Mouse (Mus musculus): ENCODE measurements around the gene Mxd4. TPM values are rescaled to one million over a fixed set of nuclear protein-coding genes. Genes with fewer than 3 reads are reported as not detected.
A peak's percentile ranks its signal among the peaks of the same experiment; 100 is the strongest.

The Mxd4 gene
- polyA plus RNA-seq, 1 experiment from 2014 or later = 31.0 TPM

DNA sequence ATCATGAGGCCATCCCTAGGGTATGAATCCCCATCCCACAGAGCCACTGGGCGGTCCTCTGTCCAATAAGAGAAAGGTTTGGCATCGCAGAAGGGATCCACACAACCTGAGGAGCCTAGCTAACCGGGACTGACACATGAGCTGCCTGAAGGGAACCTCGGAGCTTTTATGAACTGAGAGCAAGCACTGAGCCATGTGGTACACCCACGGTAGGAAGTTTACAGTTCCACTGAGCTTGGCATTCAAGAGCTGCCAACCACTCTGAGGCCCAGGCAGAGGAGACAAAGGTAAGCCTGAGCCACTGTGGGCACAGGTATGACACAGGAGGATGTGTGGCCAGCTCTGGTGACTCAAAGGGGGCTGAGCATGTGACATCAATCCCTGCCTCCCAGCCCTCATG lies 37.0 kb upstream of the Mxd4 start:
- WGBS = 92% methylated on average over 5 of the region's 5 CpGs
- no peak overlapping the region for H3K9ac ChIP-seq (ENCODE audit: low read depth, low read length)
- no peaks in the 10 kb centered on the region for H3K4me1 ChIP-seq (ENCODE audit: control insufficient read depth, insufficient read depth, low read depth, low read length)
- H3K36me3 ChIP-seq (ENCODE audit: control insufficient read depth, insufficient read depth, low read length) = no peaks in the 10 kb centered on the region
- no peak overlapping the region for H3K4me3 ChIP-seq (ENCODE audit: low read length)
- no peak overlapping the region for H3K27ac ChIP-seq (ENCODE audit: low read depth, low read length)
- no peaks in the 10 kb centered on the region for H3K27me3 ChIP-seq (replicated peaks; ENCODE audit: control insufficient read depth, insufficient read depth, low read length)
- no peak overlapping the region for H3K4me2 ChIP-seq (ENCODE audit: low read length)
- ATAC-seq = no peak
- H3K9me3 ChIP-seq (ENCODE audit: control insufficient read depth, low read length) = no peaks in the 10 kb centered on the region

DNA sequence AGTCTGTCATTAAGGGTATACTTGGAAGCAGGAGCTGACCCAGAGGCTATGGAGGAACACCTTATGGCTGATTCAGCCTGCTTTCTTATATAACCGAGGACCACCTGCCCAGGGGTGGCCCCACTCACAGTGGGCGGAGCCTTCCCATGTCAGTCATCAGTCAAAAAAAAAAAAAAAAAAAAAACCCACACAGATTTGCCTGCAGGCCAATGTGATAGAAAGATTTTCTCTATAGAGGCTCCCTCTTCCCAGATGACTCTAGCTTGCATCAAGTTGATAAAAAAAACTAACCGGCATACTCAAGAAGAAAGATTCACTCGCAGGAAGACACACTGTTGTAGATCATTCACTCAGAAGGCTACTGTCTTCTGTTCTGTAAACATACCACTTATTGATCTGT lies 32.5 kb upstream of the Mxd4 start:
- no peak overlapping the region for H3K4me3 ChIP-seq (ENCODE audit: low read length)
- whole genome bisulfite sequencing = 81% methylated on average over 4 of the region's 4 CpGs

DNA sequence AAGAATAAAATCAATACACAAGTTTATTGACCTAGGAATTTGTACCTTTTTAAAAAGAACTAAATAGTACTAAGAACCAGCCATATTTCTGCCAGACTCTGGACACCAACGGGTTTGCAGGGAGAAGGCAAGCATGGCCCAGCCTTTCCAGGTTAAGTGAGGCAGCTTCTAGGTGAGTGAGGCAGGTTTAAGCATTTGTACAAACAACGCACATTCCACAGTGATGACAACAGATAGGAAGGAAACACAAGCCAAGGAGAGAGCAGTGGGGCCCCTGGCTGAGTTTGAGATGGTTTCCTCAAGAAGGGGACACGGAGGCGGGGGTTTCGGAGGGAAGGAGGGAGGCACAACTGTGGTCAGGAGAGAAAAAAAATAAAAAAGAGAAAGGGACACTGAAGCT lies 31.2 kb upstream of the Mxd4 start:
- WGBS = 85% methylated on average over 5 of the region's 5 CpGs
- H3K27ac ChIP-seq (ENCODE audit: low read depth, low read length) = no peak overlapping the region
- H3K4me2 ChIP-seq (ENCODE audit: low read length) = no peak overlapping the region
- no peaks in the 10 kb centered on the region for H3K9me3 ChIP-seq (ENCODE audit: control insufficient read depth, low read length)
- no peak overlapping the region for H3K4me3 ChIP-seq (ENCODE audit: low read length)
- no peak for ATAC-seq
- H3K27me3 ChIP-seq (replicated peaks; ENCODE audit: control insufficient read depth, insufficient read depth, low read length) = no peaks in the 10 kb centered on the region
- H3K4me1 ChIP-seq (ENCODE audit: control insufficient read depth, insufficient read depth, low read depth, low read length) = no peaks in the 10 kb centered on the region
- no peak overlapping the region for H3K9ac ChIP-seq (ENCODE audit: low read depth, low read length)
- no peaks in the 10 kb centered on the region for H3K36me3 ChIP-seq (ENCODE audit: control insufficient read depth, insufficient read depth, low read length)

More for the DNA sequence above, 32.5 kb upstream of the Mxd4 start:
- no peak overlapping the region for H3K27ac ChIP-seq (ENCODE audit: low read depth, low read length)
- H3K27me3 ChIP-seq (replicated peaks; ENCODE audit: control insufficient read depth, insufficient read depth, low read length) = no peaks in the 10 kb centered on the region
- no peaks in the 10 kb centered on the region for H3K4me1 ChIP-seq (ENCODE audit: control insufficient read depth, insufficient read depth, low read depth, low read length)
- H3K4me2 ChIP-seq (ENCODE audit: low read length) = no peak overlapping the region
- no peak overlapping the region for H3K9ac ChIP-seq (ENCODE audit: low read depth, low read length)
- H3K9me3 ChIP-seq (ENCODE audit: control insufficient read depth, low read length) = no peaks in the 10 kb centered on the region
- H3K36me3 ChIP-seq (ENCODE audit: control insufficient read depth, insufficient read depth, low read length) = no peaks in the 10 kb centered on the region
- ATAC-seq = no peak

DNA sequence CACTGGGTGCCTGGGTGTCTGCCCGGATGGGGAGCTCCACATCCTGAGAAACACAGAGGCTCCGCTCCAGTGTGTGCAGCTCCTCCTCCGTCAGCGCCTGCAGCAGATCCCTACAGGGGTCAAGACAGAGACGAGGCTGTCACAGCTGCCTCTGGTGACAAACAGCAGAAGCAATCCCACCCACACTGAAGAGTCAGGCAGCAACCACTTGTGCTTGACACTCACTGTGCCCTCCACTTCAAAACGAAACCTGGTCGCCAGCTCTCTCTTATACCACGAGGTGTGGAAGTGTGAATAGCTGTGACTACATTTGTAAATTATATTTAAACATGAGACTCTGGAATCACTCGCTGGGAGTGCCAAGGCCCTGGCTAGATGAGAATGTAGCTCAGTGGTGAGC lies 30.2 kb upstream of the Mxd4 start:
- Histone ChIP-seq H3K27me3 (replicated peaks; ENCODE audit: control insufficient read depth, insufficient read depth, low read length) (no peaks in the 10 kb centered on the region), H3K36me3 (ENCODE audit: control insufficient read depth, insufficient read depth, low read length) (no peaks in the 10 kb centered on the region), H3K4me1 (ENCODE audit: control insufficient read depth, insufficient read depth, low read depth, low read length) (no peaks in the 10 kb centered on the region), H3K9me3 (ENCODE audit: control insufficient read depth, low read length) (no peaks in the 10 kb centered on the region), H3K4me3 (ENCODE audit: low read length) (no peak overlapping the region), H3K27ac (ENCODE audit: low read depth, low read length) (no peak overlapping the region), H3K9ac (ENCODE audit: low read depth, low read length) (no peak overlapping the region), H3K4me2 (ENCODE audit: low read length) (no peak overlapping the region)
- WGBS = 63% methylated on average over 9 of the region's 9 CpGs
- ATAC-seq = no peak

DNA sequence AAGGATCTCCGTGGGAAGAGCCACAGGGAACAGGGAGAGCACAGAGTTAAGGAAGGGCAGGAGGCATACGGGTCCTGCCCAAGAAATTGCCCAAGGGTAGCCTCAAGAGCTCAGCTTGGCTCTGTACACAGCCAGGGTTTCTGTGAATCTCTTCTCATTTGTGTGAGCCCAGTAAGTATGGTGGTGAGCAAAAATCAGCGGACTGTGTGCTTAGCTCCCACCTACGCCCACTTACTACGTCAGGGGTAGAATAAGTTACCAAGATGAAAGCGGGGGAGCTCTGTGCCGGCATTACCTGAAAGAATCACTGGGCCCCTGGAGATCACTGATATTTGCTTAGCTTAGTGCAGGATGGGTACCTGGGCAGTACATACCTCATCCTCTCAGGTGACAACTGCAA lies 28.5 kb upstream of the Mxd4 start:
- no peak overlapping the region for H3K9ac ChIP-seq (ENCODE audit: low read depth, low read length)
- no peak overlapping the region for H3K27ac ChIP-seq (ENCODE audit: low read depth, low read length)
- no peaks in the 10 kb centered on the region for H3K36me3 ChIP-seq (ENCODE audit: control insufficient read depth, insufficient read depth, low read length)
- H3K4me1 ChIP-seq (ENCODE audit: control insufficient read depth, insufficient read depth, low read depth, low read length) = no peaks in the 10 kb centered on the region
- H3K4me2 ChIP-seq (ENCODE audit: low read length) = no peak overlapping the region
- H3K9me3 ChIP-seq (ENCODE audit: control insufficient read depth, low read length) = no peaks in the 10 kb centered on the region
- 83% methylated on average over 7 of the region's 7 CpGs for WGBS
- no peaks in the 10 kb centered on the region for H3K27me3 ChIP-seq (replicated peaks; ENCODE audit: control insufficient read depth, insufficient read depth, low read length)
- no peak overlapping the region for H3K4me3 ChIP-seq (ENCODE audit: low read length)
- ATAC-seq = no peak

DNA sequence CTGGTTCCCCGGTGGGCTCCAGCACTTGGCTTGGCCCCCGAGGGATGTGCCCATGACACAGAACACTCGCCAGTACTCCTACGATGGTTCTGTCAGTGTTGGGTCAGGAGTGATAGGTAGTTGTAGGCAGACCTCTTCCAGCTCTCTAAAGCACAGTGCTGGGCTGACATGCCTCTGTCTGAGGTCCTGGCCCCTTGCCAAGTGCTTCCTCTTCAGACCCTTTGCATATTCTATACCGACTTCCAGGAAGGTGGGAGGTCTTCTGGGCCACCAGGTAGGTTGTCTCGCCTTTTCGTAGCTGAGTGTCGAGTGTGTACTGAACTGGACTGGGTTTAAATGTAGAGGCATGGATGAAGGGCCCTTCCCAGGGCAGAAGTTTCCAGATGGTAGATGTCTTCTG lies 26.1 kb upstream of the Mxd4 start:
- WGBS = 76% methylated on average over 8 of the region's 8 CpGs
- H3K4me2 ChIP-seq (ENCODE audit: low read length) = no peak overlapping the region
- no peak overlapping the region for H3K27ac ChIP-seq (ENCODE audit: low read depth, low read length)
- no peaks in the 10 kb centered on the region for H3K27me3 ChIP-seq (replicated peaks; ENCODE audit: control insufficient read depth, insufficient read depth, low read length)
- H3K9me3 ChIP-seq (ENCODE audit: control insufficient read depth, low read length) = no peaks in the 10 kb centered on the region
- no peak overlapping the region for H3K4me3 ChIP-seq (ENCODE audit: low read length)
- no peak overlapping the region for H3K9ac ChIP-seq (ENCODE audit: low read depth, low read length)
- H3K36me3 ChIP-seq (ENCODE audit: control insufficient read depth, insufficient read depth, low read length) = no peaks in the 10 kb centered on the region
- no peak for ATAC-seq
- H3K4me1 ChIP-seq (ENCODE audit: control insufficient read depth, insufficient read depth, low read depth, low read length) = no peaks in the 10 kb centered on the region

DNA sequence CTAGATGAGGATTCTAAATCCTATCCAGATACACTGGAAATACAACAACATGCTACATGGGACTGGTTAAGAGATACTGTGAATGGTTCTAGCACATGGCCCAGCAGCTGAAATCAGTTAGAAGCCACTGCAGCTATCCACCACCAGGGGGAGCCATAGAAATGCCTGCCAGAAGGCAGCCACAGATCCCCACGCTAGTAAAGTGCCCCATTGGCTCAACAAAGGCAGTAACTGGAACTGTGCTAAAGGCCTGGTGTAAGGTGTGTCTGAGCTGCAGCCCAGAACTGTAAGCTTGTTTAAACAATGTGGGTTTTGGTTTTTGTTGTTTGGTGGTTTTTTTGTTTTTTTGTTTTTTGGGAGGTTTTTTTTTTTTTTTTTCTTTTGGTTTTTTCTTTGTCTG lies 22.8 kb upstream of the Mxd4 start:
- ATAC-seq = peak; percentile 50
- Histone ChIP-seq H3K4me1 (ENCODE audit: control insufficient read depth, insufficient read depth, low read depth, low read length) (no peaks in the 10 kb centered on the region), H3K4me3 (ENCODE audit: low read length) (no peak overlapping the region), H3K27me3 (replicated peaks; ENCODE audit: control insufficient read depth, insufficient read depth, low read length) (no peaks in the 10 kb centered on the region), H3K27ac (ENCODE audit: low read depth, low read length) (no peak overlapping the region), H3K4me2 (ENCODE audit: low read length) (no peak overlapping the region), H3K36me3 (ENCODE audit: control insufficient read depth, insufficient read depth, low read length) (no peaks in the 10 kb centered on the region), H3K9ac (ENCODE audit: low read depth, low read length) (no peak overlapping the region), H3K9me3 (ENCODE audit: control insufficient read depth, low read length) (no peaks in the 10 kb centered on the region)
- WGBS = 0% methylated on average over 1 of the region's 1 CpGs

DNA sequence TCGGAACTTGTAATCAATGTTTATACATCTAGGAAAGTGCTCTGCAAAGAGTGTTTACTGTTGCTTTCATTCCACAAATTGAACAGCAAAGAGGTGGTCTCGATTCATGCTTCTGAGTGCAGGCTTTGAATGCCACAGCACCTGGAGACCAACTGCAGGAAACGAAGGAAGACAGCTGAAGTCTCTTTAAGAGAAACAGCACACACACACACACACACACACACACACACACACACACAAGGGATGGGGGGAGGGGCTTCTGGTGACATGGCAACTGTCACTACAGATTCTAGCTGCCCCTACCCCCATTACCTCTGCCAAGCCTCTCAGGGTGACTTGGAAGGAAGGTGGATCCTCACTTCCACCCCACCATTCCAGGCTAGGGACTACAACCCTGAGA lies 20.0 kb upstream of the Mxd4 start:
- no peaks in the 10 kb centered on the region for H3K36me3 ChIP-seq (ENCODE audit: control insufficient read depth, insufficient read depth, low read length)
- no peak overlapping the region for H3K27ac ChIP-seq (ENCODE audit: low read depth, low read length)
- no peak for ATAC-seq
- 63% methylated on average over 3 of the region's 3 CpGs for WGBS
- no peaks in the 10 kb centered on the region for H3K27me3 ChIP-seq (replicated peaks; ENCODE audit: control insufficient read depth, insufficient read depth, low read length)
- no peak overlapping the region for H3K4me2 ChIP-seq (ENCODE audit: low read length)
- H3K4me1 ChIP-seq (ENCODE audit: control insufficient read depth, insufficient read depth, low read depth, low read length) = no peaks in the 10 kb centered on the region
- H3K9ac ChIP-seq (ENCODE audit: low read depth, low read length) = no peak overlapping the region
- no peaks in the 10 kb centered on the region for H3K9me3 ChIP-seq (ENCODE audit: control insufficient read depth, low read length)
- no peak overlapping the region for H3K4me3 ChIP-seq (ENCODE audit: low read length)

DNA sequence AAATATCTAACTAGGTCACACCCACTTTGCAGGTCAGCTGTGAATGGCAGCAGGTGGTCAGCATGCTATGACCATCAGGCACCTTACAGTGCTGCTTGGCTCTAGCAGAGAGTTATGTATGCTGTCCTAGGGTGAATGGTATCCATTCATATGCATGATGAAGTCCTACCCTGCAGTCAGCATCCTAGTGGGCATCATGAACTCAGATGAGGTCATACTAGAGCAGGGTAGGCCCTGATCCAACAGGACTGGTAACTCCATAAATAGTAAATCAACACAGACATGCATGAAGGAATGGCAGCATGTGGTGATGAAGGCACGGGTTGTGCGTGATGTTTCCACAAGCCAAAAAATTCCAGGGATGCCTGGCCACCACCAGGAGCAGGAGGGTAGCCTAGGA lies 18.3 kb upstream of the Mxd4 start:
- Histone ChIP-seq H3K9ac (ENCODE audit: low read depth, low read length) (no peak overlapping the region), H3K4me2 (ENCODE audit: low read length) (no peak overlapping the region), H3K27ac (ENCODE audit: low read depth, low read length) (no peak overlapping the region), H3K36me3 (ENCODE audit: control insufficient read depth, insufficient read depth, low read length) (no peaks in the 10 kb centered on the region), H3K9me3 (ENCODE audit: control insufficient read depth, low read length) (no peaks in the 10 kb centered on the region), H3K4me1 (ENCODE audit: control insufficient read depth, insufficient read depth, low read depth, low read length) (no peaks in the 10 kb centered on the region), H3K4me3 (ENCODE audit: low read length) (no peak overlapping the region), H3K27me3 (replicated peaks; ENCODE audit: control insufficient read depth, insufficient read depth, low read length) (no peaks in the 10 kb centered on the region)
- no peak for ATAC-seq
- WGBS = 65% methylated on average over 2 of the region's 2 CpGs

DNA sequence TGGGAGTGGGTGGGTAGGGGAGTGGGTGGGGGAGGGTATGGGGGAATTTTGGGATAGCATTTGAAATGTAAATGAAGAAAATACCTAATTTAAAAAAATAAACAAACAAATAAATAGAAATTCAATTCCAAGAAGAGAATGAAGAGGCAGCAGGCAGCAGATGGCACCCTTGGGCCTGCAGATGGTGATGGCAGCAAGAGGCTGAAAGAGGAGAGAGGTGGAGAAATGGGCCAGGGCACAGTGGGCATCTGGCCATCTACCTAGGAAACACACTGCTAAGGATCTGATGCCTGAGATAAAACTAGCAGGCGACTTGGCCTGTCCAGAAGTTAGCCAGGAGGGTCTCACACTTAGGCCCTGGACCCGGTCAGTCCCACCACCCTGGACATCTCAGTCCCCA lies 17.4 kb upstream of the Mxd4 start:
- Histone ChIP-seq H3K4me1 (ENCODE audit: control insufficient read depth, insufficient read depth, low read depth, low read length) (no peaks in the 10 kb centered on the region), H3K36me3 (ENCODE audit: control insufficient read depth, insufficient read depth, low read length) (no peaks in the 10 kb centered on the region), H3K27ac (ENCODE audit: low read depth, low read length) (no peak overlapping the region), H3K9ac (ENCODE audit: low read depth, low read length) (no peak overlapping the region), H3K9me3 (ENCODE audit: control insufficient read depth, low read length) (no peaks in the 10 kb centered on the region), H3K4me3 (ENCODE audit: low read length) (no peak overlapping the region), H3K27me3 (replicated peaks; ENCODE audit: control insufficient read depth, insufficient read depth, low read length) (no peaks in the 10 kb centered on the region), H3K4me2 (ENCODE audit: low read length) (no peak overlapping the region)
- no peak for ATAC-seq
- 83% methylated on average over 2 of the region's 2 CpGs for WGBS

Measured in hindbrain, embryonic 16.5 days (tissue).